Mouse (Mus musculus) layer of hippocampus, adult 2 months (tissue): ENCODE data around the gene Iqsec1. TPM values are rescaled to one million over a fixed set of nuclear protein-coding genes. Genes with fewer than 3 reads are reported as not detected.
"Not testable (repeated sequence)": the region's sequence is repeated elsewhere in the genome, so short reads cannot be mapped to it uniquely, and the experiment has no call there.

ENCODE experiments used
- DNase-seq, 2 experiments: peaks; one replicate each; pipeline ENCODE4 v3.0.0; 2022; ENCODE audit warnings: low spot score in 2 of 2
- H3K27ac ChIP-seq: fragments of 200-600 bp; 2 replicates; pipeline ENCODE4 v1.8.1; 2022
- H3K4me3 ChIP-seq: fragments of 200-600 bp; 2 replicates; pipeline ENCODE4 v1.8.1; 2022; ENCODE audit warnings: mild to moderate bottlenecking
- CTCF ChIP-seq: fragments of 200-600 bp; conservative IDR thresholded peaks from 2 replicates; pipeline ENCODE4 v1.8.1; 2022; ENCODE audit warnings: antibody characterized with exemption, mild to moderate bottlenecking, moderate library complexity
- total RNA-seq, 2 experiments: library from RNA; stranded (reverse); gene quantifications; 2 replicates each; pipeline ENCODE4 v1.2.3; 2021

The Iqsec1 gene
- total RNA-seq, 2 experiments from 2014 or later, result 250 to 270 TPM

DNA sequence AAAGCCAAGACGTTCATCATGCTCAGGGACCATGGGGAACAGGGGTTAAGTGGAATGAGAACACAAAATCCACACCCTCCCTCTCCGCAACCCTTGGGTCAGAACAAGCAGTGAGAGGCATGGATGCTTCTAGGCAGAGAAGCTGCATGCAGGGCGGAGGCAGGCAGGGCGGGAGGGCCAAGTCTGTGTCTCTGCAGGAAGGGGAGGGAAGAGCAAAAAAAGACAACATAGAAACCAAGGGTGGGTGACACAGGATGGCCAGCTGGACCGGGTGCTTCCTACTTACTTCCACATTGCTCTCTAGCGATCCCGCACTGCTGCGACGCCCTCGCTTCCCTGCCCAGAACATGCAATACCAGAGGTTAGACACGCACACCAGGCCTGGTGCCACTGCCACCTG, 324.7 kb downstream of the Iqsec1 start:
- Histone ChIP-seq H3K27ac (no peak overlapping the region), H3K4me3 (no peak overlapping the region)
- DNase-seq, result no peak
- TF ChIP-seq CTCF, result no peak

DNA sequence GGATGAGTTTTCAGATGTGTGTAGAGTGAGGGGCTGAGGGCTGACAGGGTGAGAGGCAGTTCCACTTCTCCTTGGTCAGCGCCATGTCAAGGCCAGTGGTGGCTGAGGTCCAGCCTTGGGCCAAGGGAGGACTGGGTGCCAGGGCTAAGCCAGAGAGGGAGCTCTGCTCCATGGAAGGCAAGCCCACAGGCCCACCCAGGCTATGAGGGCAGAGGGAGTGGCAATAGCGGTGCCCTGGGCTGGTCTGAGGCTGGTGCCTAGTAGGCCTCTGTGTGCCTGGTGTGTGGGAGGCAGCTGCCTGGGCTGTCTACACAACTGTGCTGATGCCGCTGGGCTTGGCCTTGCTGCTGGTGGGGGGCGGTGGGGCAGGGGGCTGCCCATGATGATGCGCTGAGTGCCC, 326.3 kb downstream of the Iqsec1 start:
- DNase-seq, result no peak
- Histone ChIP-seq H3K27ac (no peak overlapping the region), H3K4me3 (no peak overlapping the region)
- TF ChIP-seq CTCF, result no peak

DNA sequence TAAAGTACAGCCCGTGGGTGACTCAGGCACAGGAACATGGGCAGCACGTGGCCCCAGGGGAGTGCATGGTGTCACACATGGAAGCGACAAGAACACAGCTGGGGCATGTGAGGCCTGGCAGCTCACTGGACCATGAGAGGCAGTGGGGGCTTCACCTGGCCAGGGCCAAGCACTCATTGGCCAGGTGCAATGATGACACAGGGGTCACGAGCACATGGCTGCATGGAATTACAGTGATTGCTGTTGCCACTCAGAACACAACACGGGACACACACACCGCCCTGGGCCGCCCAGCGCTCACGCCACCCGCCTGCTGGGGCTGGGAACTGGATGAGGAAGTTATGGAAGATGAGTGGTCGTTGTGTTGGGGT, 327.5 kb downstream of the Iqsec1 start:
- H3K27ac ChIP-seq, result 0 out of 2 replicates have a peak overlapping the region, but pooled peaks have one; percentile 36
- DNase-seq, result no peak
- no peak for TF ChIP-seq CTCF
- H3K4me3 ChIP-seq, result no peak overlapping the region

DNA sequence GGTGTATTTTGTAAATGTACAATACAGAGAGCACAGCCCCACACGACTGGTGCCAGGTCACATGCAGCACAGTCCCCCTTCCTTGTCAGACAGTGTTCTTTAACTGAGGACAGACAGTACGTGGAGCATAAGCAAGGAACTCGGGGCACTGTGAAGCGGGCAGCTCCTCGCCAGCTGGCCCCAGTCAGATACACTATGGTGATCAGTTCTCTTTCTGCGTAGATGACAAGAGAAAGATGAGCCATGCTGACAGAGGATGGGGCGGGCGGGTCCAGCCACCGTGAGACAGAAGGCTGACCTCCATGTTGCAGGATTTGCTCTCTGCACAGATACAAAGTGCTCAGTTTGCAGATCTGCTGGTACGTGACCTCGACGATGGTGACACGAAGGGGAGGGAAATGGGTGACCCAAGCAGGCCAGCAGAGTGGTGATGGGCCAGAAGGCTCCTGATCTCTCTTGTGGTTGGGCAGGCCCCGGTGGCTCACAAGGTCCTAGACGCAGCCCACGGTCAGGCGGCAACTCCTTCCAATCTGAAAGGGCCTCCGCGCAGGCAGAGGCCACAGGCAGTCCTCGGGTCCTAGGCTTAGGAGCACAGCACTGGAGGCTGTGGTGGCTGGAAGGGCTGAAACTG, 328.0 kb downstream of the Iqsec1 start:
- H3K4me3 ChIP-seq, result no peak overlapping the region

DNA sequence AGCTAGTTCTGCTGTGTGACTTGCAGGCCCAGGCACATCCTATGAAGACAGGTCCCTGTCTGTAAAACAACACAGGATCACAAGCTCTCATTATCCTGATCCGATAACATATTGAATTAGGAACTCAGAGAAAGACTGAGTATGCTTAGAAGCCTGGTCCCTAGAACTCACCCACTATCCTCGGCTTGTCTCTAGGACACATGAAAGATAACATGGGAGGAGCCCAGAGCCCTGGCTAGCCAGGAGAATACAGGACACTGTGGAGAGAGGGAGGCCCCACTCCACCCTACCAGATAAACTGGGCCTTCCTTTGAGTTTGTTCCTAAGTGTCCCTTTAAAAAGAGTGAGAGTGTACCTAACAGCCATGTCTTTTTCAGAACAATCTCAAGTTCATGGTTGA, 328.6 kb downstream of the Iqsec1 start:
- Histone ChIP-seq H3K27ac (no peak overlapping the region; the same call in 1 of the 2 replicates), H3K4me3 (no peak overlapping the region)
- no peak for DNase-seq
- TF ChIP-seq CTCF, result no peak

More for the DNA sequence above, 328.0 kb downstream of the Iqsec1 start:
- DNase-seq, result no peak
- 0 out of 2 replicates have a peak overlapping the region, but pooled peaks have one; percentile 36 for H3K27ac ChIP-seq
- no peak for TF ChIP-seq CTCF

DNA sequence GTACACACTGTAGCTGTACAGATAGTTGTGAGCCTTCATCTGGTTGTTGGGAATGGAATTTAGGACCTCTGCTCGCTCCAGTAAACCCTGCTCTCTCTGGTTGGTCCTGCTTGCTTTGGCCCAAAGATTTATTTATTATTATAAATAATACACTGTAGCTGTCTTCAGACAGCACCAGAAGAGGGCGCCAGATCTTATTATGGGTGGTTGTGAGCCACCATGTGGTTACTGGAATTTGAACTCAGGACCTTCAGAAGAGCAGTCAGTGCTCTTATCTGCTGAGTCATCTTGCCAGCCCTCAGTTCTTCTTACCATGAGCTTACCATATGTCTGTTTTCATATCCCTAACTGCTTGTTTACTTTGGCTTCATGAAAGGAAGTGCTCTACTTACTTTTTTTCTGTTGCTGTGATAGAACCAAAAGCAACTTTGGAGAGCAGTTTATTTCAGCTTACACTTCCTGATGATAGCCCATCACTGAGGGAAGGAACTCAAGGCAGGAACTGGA, 332.1 kb downstream of the Iqsec1 start:
- DNase-seq, H3K4me3 ChIP-seq, H3K27ac ChIP-seq: not testable (repeated sequence)
- TF ChIP-seq CTCF, result peak; percentile 68

DNA sequence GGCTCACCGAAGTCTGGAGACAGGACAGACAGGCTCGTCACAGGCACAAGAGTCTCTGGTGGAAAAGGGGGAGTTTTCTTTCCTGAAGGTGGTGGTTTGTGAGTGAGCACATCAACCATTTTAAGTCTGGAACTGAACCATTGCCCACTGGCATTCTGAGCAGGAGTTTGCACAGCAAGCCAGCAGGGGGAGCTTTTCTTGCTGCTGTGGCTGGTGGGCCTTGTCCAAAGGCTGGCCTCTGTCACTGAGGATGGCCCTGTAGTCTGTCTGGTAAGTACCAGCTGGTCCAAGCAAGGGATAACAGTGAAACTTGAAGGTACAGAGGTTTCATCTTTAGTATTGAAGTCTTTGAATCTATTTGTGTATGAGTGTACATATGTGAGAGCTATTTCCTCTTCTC, 334.7 kb downstream of the Iqsec1 start:
- TF ChIP-seq CTCF, result peak; percentile 89
- H3K4me3 ChIP-seq, result no peak overlapping the region
- peak in 1 of 2 experiments; percentile 37 for DNase-seq
- H3K27ac ChIP-seq, result no peak overlapping the region

DNA sequence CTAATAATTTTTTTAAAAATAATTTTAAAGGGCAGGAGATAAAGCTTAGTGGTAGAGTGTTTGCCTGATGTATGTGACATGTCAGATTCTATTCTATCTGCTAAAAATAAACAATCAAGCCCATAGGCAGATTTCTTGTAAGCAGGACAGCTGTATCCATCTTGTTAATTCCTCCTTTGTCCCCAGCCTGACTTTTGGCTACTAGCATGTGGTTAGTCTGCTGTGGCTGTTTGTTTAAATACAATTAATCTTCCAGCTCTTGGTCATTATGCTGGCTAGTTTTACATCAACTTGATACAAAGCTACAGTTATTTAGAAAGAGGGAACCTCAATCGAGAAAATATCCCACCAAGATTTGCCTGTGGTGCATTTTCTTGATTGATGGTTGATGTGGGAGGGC, 337.9 kb downstream of the Iqsec1 start:
- no peak for DNase-seq
- Histone ChIP-seq H3K27ac (no peak overlapping the region), H3K4me3 (no peak overlapping the region)
- no peak for TF ChIP-seq CTCF

DNA sequence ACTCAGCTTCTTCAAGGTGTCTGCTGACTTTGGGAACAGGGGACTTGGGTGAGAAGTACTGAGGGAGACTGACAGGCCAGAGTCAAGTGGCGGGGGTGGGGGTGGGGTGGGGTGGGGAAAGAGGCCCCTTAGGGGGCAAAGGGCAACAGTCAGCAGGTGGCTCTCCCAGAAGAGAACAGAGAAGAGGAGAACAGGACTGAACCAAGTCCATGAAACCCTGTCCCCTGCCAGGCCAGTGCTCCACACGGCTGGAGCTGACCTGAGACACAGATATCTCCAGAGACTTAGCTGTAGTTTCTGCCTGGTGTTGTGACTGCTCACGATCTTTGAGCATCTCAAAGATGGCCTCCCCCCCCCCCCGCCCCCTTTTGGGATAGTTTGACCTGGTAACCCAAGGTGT, 339.2 kb downstream of the Iqsec1 start:
- DNase-seq, result no peak
- H3K27ac ChIP-seq, result no peak overlapping the region

DNA sequence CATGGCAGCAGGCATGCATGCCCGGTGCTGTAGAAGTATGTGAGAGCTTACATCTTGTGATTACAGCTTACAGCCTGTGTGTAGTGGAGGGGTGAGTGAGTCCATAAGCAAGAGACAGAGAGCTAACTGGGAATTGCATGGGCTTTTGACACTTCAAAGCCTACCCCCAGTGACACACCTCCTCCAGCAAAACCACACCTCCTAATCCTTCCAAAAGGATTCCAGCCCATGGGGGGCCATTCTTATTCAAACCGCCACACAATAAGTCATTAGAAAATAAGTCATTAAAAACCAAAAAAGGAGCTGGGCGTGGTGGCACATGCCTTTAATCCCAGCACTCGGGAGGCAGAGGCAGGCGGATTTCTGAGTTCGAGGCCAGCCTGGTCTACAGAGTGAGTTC, 340.1 kb downstream of the Iqsec1 start:
- Histone ChIP-seq H3K4me3 (no peak overlapping the region), H3K27ac (no peak overlapping the region)
- no peak for DNase-seq
- TF ChIP-seq CTCF, result no peak

More for the DNA sequence above, 339.2 kb downstream of the Iqsec1 start:
- no peak for TF ChIP-seq CTCF
- H3K4me3 ChIP-seq, result no peak overlapping the region

DNA sequence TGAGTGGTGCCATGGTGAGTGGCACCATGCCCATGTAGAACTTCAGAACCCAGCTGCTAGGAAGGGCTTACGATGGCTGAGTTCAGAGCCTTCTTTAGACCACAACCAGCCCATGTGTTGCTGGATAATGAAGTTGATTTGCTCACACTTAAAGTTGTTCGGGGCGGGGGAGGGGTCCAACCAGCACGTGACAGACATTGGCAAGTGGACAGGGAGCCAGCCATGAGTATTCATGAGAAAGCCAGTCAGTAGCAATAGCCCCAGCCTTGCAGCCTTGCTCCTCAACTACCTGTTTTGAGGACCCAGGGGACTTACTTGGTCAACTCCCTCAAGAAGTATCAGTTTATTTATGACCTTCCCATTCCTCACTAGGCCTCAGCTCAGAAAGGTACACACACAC, 343.5 kb downstream of the Iqsec1 start:
- DNase-seq, result no peak
- Histone ChIP-seq H3K4me3 (no peak overlapping the region), H3K27ac (no peak overlapping the region)
- TF ChIP-seq CTCF, result no peak

DNA sequence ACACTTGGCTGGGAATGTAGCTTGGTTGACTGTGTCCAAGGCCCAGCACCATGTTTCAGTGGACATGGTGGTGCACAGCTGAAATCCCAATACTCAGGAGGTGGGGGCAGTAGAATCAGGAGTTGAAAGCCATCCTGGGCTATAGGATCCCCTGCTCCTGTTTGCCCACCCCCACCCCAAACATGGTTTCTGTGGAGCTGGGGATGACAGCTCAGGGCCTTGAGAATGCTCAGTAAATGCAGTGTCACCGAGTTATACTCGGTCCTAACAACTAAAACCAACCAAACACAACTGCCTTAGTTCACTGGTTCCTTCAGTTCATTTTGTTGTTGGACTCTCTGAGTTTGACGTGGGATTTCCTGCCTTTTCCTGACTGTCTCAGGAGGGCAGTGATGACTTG, 345.4 kb downstream of the Iqsec1 start:
- Histone ChIP-seq H3K27ac (no peak overlapping the region), H3K4me3 (no peak overlapping the region)
- TF ChIP-seq CTCF, result no peak
- no peak for DNase-seq

DNA sequence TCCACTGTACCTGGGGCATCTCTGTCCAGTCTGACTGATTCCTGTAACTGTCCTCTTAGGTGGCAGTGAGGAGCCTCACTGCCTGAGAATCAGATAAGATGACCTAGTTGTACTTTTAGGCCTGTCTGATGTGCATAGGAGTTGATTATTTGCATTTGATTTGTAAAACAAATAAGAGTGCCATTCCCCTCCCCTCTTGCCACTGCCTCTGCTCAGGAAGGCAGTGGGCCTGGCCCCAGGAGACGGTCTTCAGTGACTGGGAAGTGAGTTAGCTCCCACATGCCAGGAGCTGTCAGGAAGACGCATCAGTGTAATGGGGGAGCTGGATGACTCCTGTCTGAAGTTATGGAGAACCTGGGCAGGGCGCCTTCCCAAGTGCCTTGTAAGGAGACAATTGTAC, 352.9 kb downstream of the Iqsec1 start:
- Histone ChIP-seq H3K27ac (no peak overlapping the region), H3K4me3 (no peak overlapping the region)
- DNase-seq, result no peak
- no peak for TF ChIP-seq CTCF

DNA sequence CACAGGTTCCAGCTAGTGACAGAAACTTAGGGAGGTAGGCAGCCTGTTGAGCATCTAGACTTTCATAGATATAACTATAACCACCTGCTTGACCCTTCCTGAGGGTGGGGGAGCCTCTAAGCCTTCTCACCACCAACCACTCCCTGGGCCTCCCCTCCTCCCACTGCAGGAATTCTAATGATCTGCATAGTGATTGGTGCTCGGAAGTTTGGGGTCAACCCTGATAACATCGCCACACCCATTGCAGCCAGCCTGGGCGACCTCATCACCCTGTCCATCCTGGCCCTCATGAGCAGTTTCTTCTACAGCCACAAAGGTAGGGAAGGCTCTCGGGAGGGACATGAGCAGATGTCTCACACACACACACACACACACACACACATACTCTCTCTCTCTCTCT, 353.4 kb downstream of the Iqsec1 start:
- no peak for TF ChIP-seq CTCF
- no peak for DNase-seq
- Histone ChIP-seq H3K4me3 (no peak overlapping the region), H3K27ac (no peak overlapping the region)
